Mouse (Mus musculus): Measurements from ENCODE around the gene Hcst. TPM values are rescaled to one million over a fixed set of nuclear protein-coding genes. Genes with fewer than 3 reads are reported as not detected.

The Hcst gene
- total and polyA plus RNA-seq, 3 experiments = 11.8 to 11.9 (median 11.8) TPM

- TF ChIP-seq EP300 (IDR thresholded peaks at IDR 0.05; ENCODE audit: low read length) = peak; percentile 73
- TF ChIP-seq MAZ (IDR thresholded peaks at IDR 0.05; ENCODE audit: low read depth, low read length) = peak; percentile 97
- no peak for TF ChIP-seq CHD1 (IDR thresholded peaks at IDR 0.05; ENCODE audit: low read depth, low read length)
- no peak for TF ChIP-seq TBP (conservative IDR thresholded peaks at IDR 0.05; ENCODE audit: low read depth, low read length)
- TF ChIP-seq CTCF (conservative IDR thresholded peaks at IDR 0.05 in 1 of 2, IDR thresholded peaks at IDR 0.05 in 1 of 2; ENCODE audit: low read depth in 2 of 2, low read length in 2 of 2) = no peak
- TF ChIP-seq JUND (conservative IDR thresholded peaks at IDR 0.05; ENCODE audit: low read depth, low read length) = no peak
- peak; percentile 98 for TF ChIP-seq BHLHE40 (IDR thresholded peaks at IDR 0.05; ENCODE audit: low read depth, low read length)
- TF ChIP-seq TCF12 (IDR thresholded peaks at IDR 0.05; ENCODE audit: low read depth, low read length) = peak; percentile 98
- TF ChIP-seq USF1 (IDR thresholded peaks at IDR 0.05; ENCODE audit: low read depth, low read length) = no peak
- peak; percentile 73; the same call in 1 of the 2 replicates for TF ChIP-seq CHD2 (IDR thresholded peaks at IDR 0.05; ENCODE audit: low read length)
- TF ChIP-seq RAD21 (IDR thresholded peaks at IDR 0.05; ENCODE audit: low read depth, low read length) = no peak; the same call in 1 of the 2 replicates
- TF ChIP-seq MYC (IDR thresholded peaks at IDR 0.05; ENCODE audit: low read depth, low read length) = peak; percentile 76
- peak; percentile 76 for TF ChIP-seq NRF1 (IDR thresholded peaks at IDR 0.05; ENCODE audit: low read depth, low read length)
- no peak for TF ChIP-seq MAFK (IDR thresholded peaks at IDR 0.05; ENCODE audit: insufficient replicate concordance, low read length)
- no peak for TF ChIP-seq USF2 (conservative IDR thresholded peaks at IDR 0.05; ENCODE audit: low read depth, low read length)
- TF ChIP-seq JUN (IDR thresholded peaks at IDR 0.05; ENCODE audit: insufficient read depth, low read depth, low read length) = no peak
- TF ChIP-seq POLR2A (IDR thresholded peaks at IDR 0.05; ENCODE audit: low read depth, low read length) = no peak
- TF ChIP-seq MAX (IDR thresholded peaks at IDR 0.05; ENCODE audit: low read length) = peak; percentile 81
- TF ChIP-seq ETS1 (conservative IDR thresholded peaks at IDR 0.05; ENCODE audit: low read depth, low read length) = peak; percentile 98
- TF ChIP-seq ZNF384 (IDR thresholded peaks at IDR 0.05; ENCODE audit: low read depth, low read length) = no peak
- TF ChIP-seq PAX5 (IDR thresholded peaks at IDR 0.05; ENCODE audit: low read length) = no peak
These were observed 2.3 kb upstream of the Hcst start (continued) for GRCm38 (mm10) chr7:30421890-30422435.

- peaks cover 9 to 68% of the 10 kb centered on the region in 2 experiments for H3K4me1 ChIP-seq (ENCODE audit: control insufficient read depth in 1 of 2, insufficient read depth in 2 of 2)
- H3K36me3 ChIP-seq (replicated peaks in 1 of 2; ENCODE audit: control insufficient read depth in 1 of 2, insufficient read depth in 1 of 2, low read length in 1 of 2) = peaks cover 27 to 43% of the 10 kb centered on the region in 2 experiments
- peak within 1 kb of the TSS; percentile 85 to 95 (median 93) for H3K4me3 ChIP-seq (replicated peaks in 1 of 3; ENCODE audit: low read depth in 2 of 3, low read length in 2 of 3, poor library complexity in 1 of 3)
- H3K4me2 ChIP-seq (ENCODE audit: insufficient read depth, low read depth, poor library complexity, severe bottlenecking) = peak within 1 kb of the TSS; percentile 82
- H3K79me2 ChIP-seq (replicated peaks; ENCODE audit: control insufficient read depth, extremely low read depth, insufficient read depth, poor library complexity, severe bottlenecking) = peaks cover 22% of the 10 kb centered on the region
- H3K27me3 ChIP-seq (replicated peaks) = no peaks in the 10 kb centered on the region
- in situ Hi-C loops (cut with MboI; ENCODE audit: low pct_ligation_motif_present, low pct_unique_long_range_greater_than_20kb, low sequenced_read_pairs) = no loop called here
- dilution Hi-C loops (cut with MboI; ENCODE audit: extremely low pct_ligation_motif_present, extremely low pct_unique_long_range_greater_than_20kb, low sequenced_read_pairs) = no loop called here
- H3K9ac ChIP-seq (ENCODE audit: insufficient read depth, low read depth) = peak within 1 kb of the TSS; percentile 96
- DNase-seq (ENCODE audit: extremely low read depth) = peak; percentile 85
- H3K27ac ChIP-seq (ENCODE audit: insufficient read depth, low read depth) = peak within 1 kb of the TSS; percentile 88
- H3K9me3 ChIP-seq (replicated peaks; ENCODE audit: low read length) = peaks cover 8% of the 10 kb centered on the region
- TF ChIP-seq MAFK (IDR thresholded peaks at IDR 0.05; ENCODE audit: insufficient replicate concordance, low read length) (peak; percentile 24; the same call in 1 of the 2 replicates), TCF12 (IDR thresholded peaks at IDR 0.05; ENCODE audit: low read depth, low read length) (no peak; the same call in 1 of the 2 replicates), SIN3A (IDR thresholded peaks at IDR 0.05; ENCODE audit: low read length) (peak; percentile 56), HCFC1 (IDR thresholded peaks at IDR 0.05; ENCODE audit: low read depth, low read length) (0 out of 2 replicates have a peak, but pooled peaks have one; percentile 20), JUN (IDR thresholded peaks at IDR 0.05; ENCODE audit: insufficient read depth, low read depth, low read length) (no peak), KAT2A (IDR thresholded peaks at IDR 0.05; ENCODE audit: insufficient replicate concordance, low read length) (no peak), NRF1 (IDR thresholded peaks at IDR 0.05; ENCODE audit: low read depth, low read length) (peak; percentile 13; the same call in 1 of the 2 replicates), MAX (IDR thresholded peaks at IDR 0.05; ENCODE audit: low read length) (0 out of 2 replicates have a peak, but pooled peaks have one; percentile 64), MYC (IDR thresholded peaks at IDR 0.05; ENCODE audit: low read depth, low read length) (peak; percentile 85), MXI1 (IDR thresholded peaks at IDR 0.05; ENCODE audit: low read depth, low read length) (0 out of 2 replicates have a peak, but pooled peaks have one; percentile 52), ZC3H11A (IDR thresholded peaks at IDR 0.05; ENCODE audit: low read depth, low read length) (no peak), ZKSCAN1 (IDR thresholded peaks at IDR 0.05; ENCODE audit: borderline replicate concordance, low read depth, low read length) (no peak), POLR2A (IDR thresholded peaks at IDR 0.05; ENCODE audit: low read depth, low read length) (peak; percentile 98), CTCF (conservative IDR thresholded peaks at IDR 0.05 in 1 of 2, IDR thresholded peaks at IDR 0.05 in 1 of 2; ENCODE audit: low read depth in 2 of 2, low read length in 2 of 2) (no peak), JUND (conservative IDR thresholded peaks at IDR 0.05; ENCODE audit: low read depth, low read length) (0 out of 2 replicates have a peak, but pooled peaks have one; percentile 18), MAZ (IDR thresholded peaks at IDR 0.05; ENCODE audit: low read depth, low read length) (no peak), TBP (conservative IDR thresholded peaks at IDR 0.05; ENCODE audit: low read depth, low read length) (peak; percentile 71; the same call in 1 of the 2 replicates), PAX5 (IDR thresholded peaks at IDR 0.05; ENCODE audit: low read length) (no peak), CHD2 (IDR thresholded peaks at IDR 0.05; ENCODE audit: low read length) (no peak), ZMIZ1 (IDR thresholded peaks at IDR 0.05; ENCODE audit: low read depth, low read length) (peak; percentile 97), ELF1 (IDR thresholded peaks at IDR 0.05; ENCODE audit: low read depth, low read length) (peak; percentile 32; the same call in 1 of the 2 replicates), ZNF384 (IDR thresholded peaks at IDR 0.05; ENCODE audit: low read depth, low read length) (peak; percentile 56), NELFE (IDR thresholded peaks at IDR 0.05; ENCODE audit: low read depth, low read length) (peak; percentile 95), POLR2AphosphoS2 (IDR thresholded peaks at IDR 0.05; ENCODE audit: low read depth, low read length) (peak; percentile 83), EP300 (IDR thresholded peaks at IDR 0.05; ENCODE audit: low read length) (peak; percentile 46)
These were observed 1.7 kb upstream of the Hcst start, which contains the start of gene Nfkbid for GRCm38 (mm10) chr7:30421175-30421889. Gene Nfkbid, plus strand, starts transcription at chr7:30421732.
